Mouse (Mus musculus) G1E (cell line): ENCODE data around the gene Zhx3. TPM values are rescaled to one million over a fixed set of nuclear protein-coding genes. Genes with fewer than 3 reads are reported as not detected.

ENCODE experiments used
- ATAC-seq: 2 replicates; pipeline ENCODE4 v1.8.0; 2016; ENCODE audit warnings: mild to moderate bottlenecking; ENCODE audit not compliant: insufficient number of reproducible peaks, poor library complexity, low FRiP score, severe bottlenecking; ENCODE audit errors: extremely low read depth
- DNase-seq: peaks from one replicate; pipeline ENCODE4 v3.0.0; 2012; ENCODE audit warnings: low spot score
- H3K27me3 ChIP-seq: 2 replicates; pipeline ENCODE4 v1.6.1; 2012; ENCODE audit warnings: mild to moderate bottlenecking, low read length, inconsistent platforms; ENCODE audit not compliant: insufficient read depth
- H3K36me3 ChIP-seq: replicated peaks from 2 replicates; pipeline ENCODE3; 2012; ENCODE audit warnings: mild to moderate bottlenecking, inconsistent platforms
- H3K4me1 ChIP-seq: 2 replicates; pipeline ENCODE4 v1.6.1; 2012; ENCODE audit warnings: low read depth, low read length, inconsistent platforms, mixed read lengths; ENCODE audit not compliant: insufficient read depth
- H3K4me3 ChIP-seq: 2 replicates; pipeline ENCODE4 v1.5.1; 2012; ENCODE audit warnings: low read depth, mild to moderate bottlenecking, inconsistent platforms, low read length, moderate library complexity, mixed read lengths
- H3K9me3 ChIP-seq: replicated peaks from 2 replicates; pipeline ENCODE4 v1.6.1; 2012; ENCODE audit warnings: inconsistent platforms
- CTCF ChIP-seq: IDR thresholded peaks from 2 replicates; pipeline ENCODE4 v1.5.1; 2012; ENCODE audit warnings: low read depth, low read length, inconsistent platforms, mixed read lengths
- GATA1 ChIP-seq: IDR thresholded peaks from 2 replicates; pipeline ENCODE4 v1.6.1; 2012; ENCODE audit warnings: borderline replicate concordance, low read length, inconsistent platforms, mixed read lengths
- GATA2 ChIP-seq: IDR thresholded peaks from 2 replicates; pipeline ENCODE4 v1.6.1; 2012; ENCODE audit warnings: low read depth, low read length, inconsistent platforms, borderline replicate concordance
- POLR2AphosphoS5 ChIP-seq: IDR thresholded peaks from 2 replicates; pipeline ENCODE4 v1.6.1; 2012; ENCODE audit warnings: low read depth, low read length, inconsistent platforms; ENCODE audit not compliant: insufficient replicate concordance
- TAL1 ChIP-seq: conservative IDR thresholded peaks from 2 replicates; pipeline ENCODE4 v1.6.1; 2012; ENCODE audit warnings: low read depth, low read length, inconsistent platforms, mixed read lengths
- polyA plus RNA-seq: library from polyadenylated mRNA; stranded (reverse); fragments of >175 nt; gene quantifications from 2 replicates; pipeline ENCODE4 v1.2.3, GENCODE M21; 2012
- total RNA-seq, 2 experiments: library from RNA; stranded (forward) in 1 of 2; stranded (reverse) in 1 of 2; fragments of 200-1000 nt in 1 of 2; fragments of >200 nt in 1 of 2; fragmentation: Nextera tagmentation in 1 of 2; gene quantifications; 2 replicates each; pipeline ENCODE4 v1.2.3; 2014 to 2017

Zhx3 gene
- total and polyA plus RNA-seq, 3 experiments: 1.7 to 8.4 (median 8.2) TPM

DNA sequence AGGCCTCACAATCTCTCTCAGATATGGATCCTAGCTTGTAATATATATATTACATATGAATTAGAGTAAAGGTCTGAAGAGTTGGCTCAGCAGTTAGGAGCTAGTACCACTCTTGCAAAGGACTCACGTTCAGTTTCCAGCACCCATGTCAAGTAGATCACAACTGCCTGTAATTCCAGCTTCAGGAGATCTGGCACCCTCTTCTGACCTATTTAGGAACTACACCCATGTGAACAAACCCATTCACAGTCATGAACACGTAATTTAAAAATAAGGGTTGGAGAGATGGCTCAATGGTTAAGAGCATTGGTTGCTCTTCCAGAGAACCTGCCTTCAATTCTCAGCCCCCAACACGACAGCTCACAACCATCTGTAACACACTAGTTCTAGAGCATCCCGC lies 3.3 kb upstream of the Zhx3 start:
- ATAC-seq (no peak), DNase-seq (no peak)
- Histone ChIP-seq H3K9me3 (no peaks in the 10 kb centered on the region), H3K27me3 (peaks cover 14% of the 10 kb centered on the region), H3K4me1 (peaks cover 20% of the 10 kb centered on the region), H3K4me3 (no peak overlapping the region), H3K36me3 (no peaks in the 10 kb centered on the region)
- no peak for TF ChIP-seq GATA1
- TF ChIP-seq CTCF: peak; percentile 37; the same call in 1 of the 2 replicates

DNA sequence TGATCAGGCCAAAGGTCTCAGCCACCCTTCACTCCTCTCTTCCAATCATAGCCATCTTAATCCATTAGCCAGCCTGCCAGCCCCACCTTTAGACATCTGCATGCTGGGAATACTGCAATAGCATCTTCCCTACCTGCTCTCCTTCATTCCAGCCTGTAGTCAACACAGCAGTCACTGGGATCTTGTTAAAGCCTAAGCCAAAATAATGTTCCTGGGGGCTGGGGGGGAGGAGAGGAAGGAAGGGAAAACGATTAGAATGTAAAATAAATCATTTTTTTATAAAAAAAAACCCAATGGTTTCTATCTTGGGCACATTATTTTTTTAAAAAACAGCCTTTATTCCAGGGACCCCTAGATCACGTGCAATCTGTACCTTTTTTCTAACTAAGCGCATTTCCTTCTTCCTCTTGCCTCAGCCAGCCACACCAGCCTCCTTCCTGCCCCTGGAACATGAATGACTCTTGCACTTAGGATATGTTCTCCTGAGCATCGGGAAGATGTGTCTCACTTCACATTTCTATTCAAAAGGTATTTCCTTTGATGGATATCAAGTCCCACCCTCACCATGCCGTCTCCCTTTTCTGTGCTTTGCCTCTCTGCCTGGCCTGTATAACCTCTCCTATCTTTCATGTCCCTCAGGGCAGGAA lies 1.6 kb upstream of the Zhx3 start:
- no peak overlapping the region for H3K4me3 ChIP-seq
- H3K36me3 ChIP-seq: no peaks in the 10 kb centered on the region
- peaks cover 21% of the 10 kb centered on the region for H3K4me1 ChIP-seq
- no peaks in the 10 kb centered on the region for H3K9me3 ChIP-seq
- peaks cover 6% of the 10 kb centered on the region; the same call in 1 of the 2 replicates for H3K27me3 ChIP-seq
- TF ChIP-seq POLR2AphosphoS5 (no peak), GATA2 (no peak), CTCF (no peak), GATA1 (no peak), TAL1 (no peak)
- DNase-seq (no peak), ATAC-seq (no peak)

DNA sequence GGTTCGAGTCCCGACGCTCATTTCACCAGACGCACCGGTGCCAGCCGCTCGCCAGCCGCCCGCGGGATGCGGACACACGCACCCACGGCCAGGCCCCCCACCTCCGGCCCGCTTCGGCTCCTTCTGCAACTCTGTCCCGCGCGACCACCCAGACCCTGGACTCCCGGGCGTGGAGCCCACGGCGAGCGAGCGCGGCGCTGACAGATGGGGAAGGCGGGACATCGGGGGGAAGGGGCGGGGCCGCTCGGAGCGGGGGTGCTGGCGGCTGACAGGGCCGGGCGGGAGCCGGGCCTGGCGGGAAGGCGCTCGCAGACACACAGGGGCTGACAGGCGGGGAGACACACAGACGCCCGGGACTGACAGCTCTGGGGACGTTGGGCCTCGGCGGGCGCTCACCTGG lies 403 bp downstream of the Zhx3 start:
- H3K4me3 ChIP-seq: peak overlapping the region; percentile 78
- DNase-seq: peak; percentile 73
- TF ChIP-seq POLR2AphosphoS5 (no peak), CTCF (no peak), GATA2 (no peak), GATA1 (no peak), TAL1 (no peak)
- H3K4me1 ChIP-seq: peaks cover 21% of the 10 kb centered on the region
- no peaks in the 10 kb centered on the region for H3K9me3 ChIP-seq
- H3K36me3 ChIP-seq: no peaks in the 10 kb centered on the region
- ATAC-seq: peak; percentile 55
- peaks cover under 1% of the 10 kb centered on the region; the same call in 1 of the 2 replicates for H3K27me3 ChIP-seq

DNA sequence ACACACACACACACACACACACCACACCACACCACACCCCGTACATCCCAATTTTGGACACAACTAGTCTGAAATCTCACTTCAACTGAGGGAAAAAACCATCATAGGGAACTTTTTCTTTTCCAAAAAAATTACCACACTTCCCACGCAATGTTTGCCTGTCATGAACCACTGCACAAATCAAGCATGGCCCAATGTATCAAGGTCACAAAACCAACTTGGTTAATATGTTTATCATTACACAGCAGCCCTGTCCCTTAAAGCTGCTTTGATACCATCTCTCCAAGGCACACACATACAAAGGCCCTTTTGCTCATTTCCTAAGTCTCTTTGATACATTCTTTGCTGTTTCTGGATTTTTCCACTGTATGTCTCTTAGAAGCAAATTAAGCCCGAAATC lies 1.5 kb downstream of the Zhx3 start:
- Histone ChIP-seq H3K36me3 (no peaks in the 10 kb centered on the region), H3K27me3 (no peaks in the 10 kb centered on the region), H3K4me3 (no peak overlapping the region), H3K9me3 (no peaks in the 10 kb centered on the region), H3K4me1 (peaks cover 21% of the 10 kb centered on the region)
- TF ChIP-seq POLR2AphosphoS5: no peak
- no peak for TF ChIP-seq GATA1
- TF ChIP-seq CTCF: no peak
- no peak for TF ChIP-seq GATA2
- no peak for ATAC-seq
- no peak for DNase-seq

DNA sequence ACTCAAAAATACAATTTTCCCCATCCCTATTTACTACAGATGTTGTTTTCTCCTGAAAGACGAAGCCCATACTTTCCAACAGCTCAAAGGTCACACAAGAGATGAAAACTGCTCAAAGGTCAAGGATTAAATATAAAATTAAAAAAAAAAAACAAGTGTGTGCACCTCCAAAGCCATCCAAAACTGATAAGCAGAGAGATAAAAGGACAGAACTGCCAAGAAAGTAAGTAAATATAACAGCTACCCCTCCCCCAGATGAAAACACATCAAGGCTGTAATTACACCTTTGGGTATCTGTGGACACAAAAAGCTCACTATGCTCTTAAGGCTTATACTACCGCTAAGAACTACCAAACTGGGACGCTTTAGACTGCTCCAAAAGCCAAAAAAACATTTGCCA lies 3.4 kb downstream of the Zhx3 start:
- peaks cover 21% of the 10 kb centered on the region for H3K4me1 ChIP-seq
- DNase-seq: no peak
- H3K9me3 ChIP-seq: no peaks in the 10 kb centered on the region
- H3K36me3 ChIP-seq: no peaks in the 10 kb centered on the region
- TF ChIP-seq TAL1 (no peak), CTCF (no peak), POLR2AphosphoS5 (no peak), GATA2 (no peak), GATA1 (no peak)
- no peaks in the 10 kb centered on the region for H3K27me3 ChIP-seq
- H3K4me3 ChIP-seq: no peak overlapping the region
- ATAC-seq: no peak

DNA sequence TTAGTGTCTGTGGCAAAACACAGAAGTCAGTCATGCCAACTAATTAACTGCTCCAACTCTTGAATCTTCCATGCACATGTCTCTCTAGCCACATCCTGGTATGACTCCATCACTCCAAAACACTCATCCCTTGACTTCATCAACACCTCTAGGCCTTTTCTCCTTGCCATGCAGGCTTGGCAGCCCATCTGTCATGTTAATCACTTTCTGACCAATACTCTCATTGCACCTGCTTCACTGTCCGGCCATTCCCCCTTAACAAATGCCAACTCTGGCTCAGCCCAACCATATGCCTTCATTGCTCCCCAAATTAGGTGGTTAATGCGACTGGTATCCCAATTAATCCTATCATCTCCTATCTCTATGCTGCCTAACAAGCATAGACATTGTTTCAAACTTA lies 7.5 kb downstream of the Zhx3 start:
- ATAC-seq (no peak), DNase-seq (no peak)
- no peak for TF ChIP-seq TAL1
- no peak for TF ChIP-seq CTCF
- no peak for TF ChIP-seq GATA2
- no peak for TF ChIP-seq POLR2AphosphoS5
- no peak for TF ChIP-seq GATA1
- Histone ChIP-seq H3K4me3 (no peak overlapping the region), H3K9me3 (no peaks in the 10 kb centered on the region), H3K4me1 (no peaks in the 10 kb centered on the region), H3K36me3 (no peaks in the 10 kb centered on the region), H3K27me3 (no peaks in the 10 kb centered on the region)
